Mouse (Mus musculus) MEL (cell line): ENCODE results near the gene Rmnd5b. TPM values are rescaled to one million over a fixed set of nuclear protein-coding genes. Genes with fewer than 3 reads are reported as not detected.

Experiments used
- DNase-seq: peaks from one replicate; pipeline ENCODE4 v3.0.0; 2011; ENCODE audit warnings: low read depth, low spot score
- H3K27ac ChIP-seq: 2 replicates; pipeline ENCODE4 v1.5.1; 2012; ENCODE audit warnings: low read depth, mild to moderate bottlenecking, control low read depth, low read length, moderate library complexity; ENCODE audit not compliant: control insufficient read depth
- H3K27me3 ChIP-seq, 2 experiments: fragments of 150-350 bp in 1 of 2; sonication (generic) in 1 of 2; 2 replicates each; pipeline ENCODE4 v1.6.1; 2012; ENCODE audit warnings: low read length in 2 of 2, mild to moderate bottlenecking in 2 of 2, improper control_type of control experiment in 1 of 2, moderate library complexity in 1 of 2; ENCODE audit not compliant: insufficient read depth in 2 of 2, control insufficient read depth in 1 of 2
- H3K36me3 ChIP-seq, 2 experiments: 2 replicates each; pipeline ENCODE4 v1.6.1; 2012 to 2014; ENCODE audit warnings: low read length in 2 of 2, improper control_type of control experiment in 1 of 2, inconsistent platforms in 1 of 2, mild to moderate bottlenecking in 1 of 2; ENCODE audit not compliant: insufficient read depth in 2 of 2, control insufficient read depth in 1 of 2
- H3K4me1 ChIP-seq, 2 experiments: fragments of 150-350 bp in 1 of 2; sonication (generic) in 1 of 2; 2 replicates each; pipeline ENCODE4 v1.6.1; 2012; ENCODE audit warnings: low read length in 2 of 2, improper control_type of control experiment in 1 of 2, mild to moderate bottlenecking in 1 of 2; ENCODE audit not compliant: insufficient read depth in 2 of 2, control insufficient read depth in 1 of 2
- H3K4me3 ChIP-seq, 2 experiments: fragments of 150-350 bp in 1 of 2; sonication (generic) in 1 of 2; 2 replicates each; pipeline ENCODE4 v1.5.1; 2012; ENCODE audit warnings: low read depth in 2 of 2, low read length in 2 of 2, mild to moderate bottlenecking in 2 of 2, moderate library complexity in 2 of 2, control low read depth in 1 of 2, improper control_type of control experiment in 1 of 2; ENCODE audit not compliant: control insufficient read depth in 1 of 2, insufficient read depth in 1 of 2
- H3K79me2 ChIP-seq: 2 replicates; pipeline ENCODE4 v1.6.1; 2012; ENCODE audit warnings: mild to moderate bottlenecking, low read length, moderate library complexity; ENCODE audit not compliant: control insufficient read depth, poor library complexity, insufficient read depth
- H3K9ac ChIP-seq: 2 replicates; pipeline ENCODE4 v1.6.1; 2012; ENCODE audit warnings: low read depth, mild to moderate bottlenecking, control low read depth, low read length, moderate library complexity; ENCODE audit not compliant: control insufficient read depth, poor library complexity, severe bottlenecking
- H3K9me3 ChIP-seq: fragments of 150-350 bp; sonication (generic); replicated peaks from 2 replicates; pipeline ENCODE4 v1.6.1; 2012; ENCODE audit warnings: mild to moderate bottlenecking, low read length, improper control_type of control experiment, moderate library complexity; ENCODE audit not compliant: insufficient read depth
- ETS1 ChIP-seq: IDR thresholded peaks from 2 replicates; pipeline ENCODE4 v1.6.1; 2012; ENCODE audit warnings: low read depth, mild to moderate bottlenecking, inconsistent platforms, low read length, improper control_type of control experiment, moderate library complexity
- GABPA ChIP-seq: IDR thresholded peaks from 2 replicates; pipeline ENCODE4 v1.6.1; 2012; ENCODE audit warnings: low read depth, mild to moderate bottlenecking, inconsistent platforms, low read length, improper control_type of control experiment, moderate library complexity
- GATA1 ChIP-seq: IDR thresholded peaks from 2 replicates; pipeline ENCODE4 v1.6.1; 2011; ENCODE audit warnings: low read depth, low read length, improper control_type of control experiment
- HCFC1 ChIP-seq: IDR thresholded peaks from 2 replicates; pipeline ENCODE4 v1.6.1; 2012; ENCODE audit warnings: low read depth, mild to moderate bottlenecking, inconsistent platforms, low read length, improper control_type of control experiment, moderate library complexity
- JUND ChIP-seq: IDR thresholded peaks from 2 replicates; pipeline ENCODE4 v1.6.1; 2011; ENCODE audit warnings: low read depth, mild to moderate bottlenecking, improper control_type of control experiment, low read length
- KAT2A ChIP-seq: conservative IDR thresholded peaks from 2 replicates; pipeline ENCODE4 v1.6.1; 2012; ENCODE audit warnings: low read depth, low read length, improper control_type of control experiment, inconsistent platforms
- MAFK ChIP-seq: IDR thresholded peaks from 2 replicates; pipeline ENCODE4 v1.6.1; 2011; ENCODE audit warnings: low read depth, mild to moderate bottlenecking, low read length, improper control_type of control experiment, borderline replicate concordance
- MAZ ChIP-seq: IDR thresholded peaks from 2 replicates; pipeline ENCODE4 v1.6.1; 2012; ENCODE audit warnings: low read depth, mild to moderate bottlenecking, inconsistent platforms, low read length, improper control_type of control experiment
- MYB ChIP-seq: IDR thresholded peaks from 2 replicates; pipeline ENCODE4 v1.6.1; 2011; ENCODE audit warnings: mild to moderate bottlenecking, low read depth, low read length, improper control_type of control experiment
- NELFE ChIP-seq: IDR thresholded peaks from 2 replicates; pipeline ENCODE4 v1.6.1; 2011; ENCODE audit warnings: low read depth, low read length, improper control_type of control experiment
- NRF1 ChIP-seq: IDR thresholded peaks from 2 replicates; pipeline ENCODE4 v1.6.1; 2014; ENCODE audit warnings: low read depth, mild to moderate bottlenecking, inconsistent platforms, low read length, improper control_type of control experiment, moderate library complexity; ENCODE audit not compliant: poor library complexity, insufficient read depth, severe bottlenecking
- POLR2A ChIP-seq, 2 experiments: IDR thresholded peaks; 2 replicates each; pipeline ENCODE4 v1.6.1; 2011 to 2012; ENCODE audit warnings: low read length in 2 of 2, mild to moderate bottlenecking in 2 of 2, control low read depth in 1 of 2, improper control_type of control experiment in 1 of 2, low read depth in 1 of 2, moderate library complexity in 1 of 2; ENCODE audit not compliant: control insufficient read depth in 1 of 2, insufficient read depth in 1 of 2, poor library complexity in 1 of 2
- POLR2AphosphoS2 ChIP-seq: IDR thresholded peaks from 2 replicates; pipeline ENCODE4 v1.6.1; 2011; ENCODE audit warnings: low read length, improper control_type of control experiment
- RAD21 ChIP-seq: IDR thresholded peaks from 2 replicates; pipeline ENCODE4 v1.6.1; 2011; ENCODE audit warnings: mild to moderate bottlenecking, low read depth, low read length, improper control_type of control experiment
- SMC3 ChIP-seq: IDR thresholded peaks from 2 replicates; pipeline ENCODE4 v1.6.1; 2011; ENCODE audit warnings: low read depth, low read length, improper control_type of control experiment
- TBP ChIP-seq: IDR thresholded peaks from 2 replicates; pipeline ENCODE4 v1.8.0; 2011; ENCODE audit warnings: low read depth, low read length, improper control_type of control experiment
- TCF12 ChIP-seq: IDR thresholded peaks from 2 replicates; pipeline ENCODE4 v1.6.1; 2014; ENCODE audit warnings: low read depth, mild to moderate bottlenecking, inconsistent platforms, low read length, improper control_type of control experiment, moderate library complexity
- UBTF ChIP-seq: IDR thresholded peaks from 2 replicates; pipeline ENCODE4 v1.6.1; 2012; ENCODE audit warnings: low read depth, mild to moderate bottlenecking, inconsistent platforms, low read length, improper control_type of control experiment, moderate library complexity, borderline replicate concordance; ENCODE audit not compliant: insufficient read depth
- ZKSCAN1 ChIP-seq: IDR thresholded peaks from 2 replicates; pipeline ENCODE4 v1.6.1; 2012; ENCODE audit warnings: low read depth, mild to moderate bottlenecking, inconsistent platforms, low read length, improper control_type of control experiment, moderate library complexity
- ZMIZ1 ChIP-seq: IDR thresholded peaks from 2 replicates; pipeline ENCODE4 v1.6.1; 2012; ENCODE audit warnings: low read depth, mild to moderate bottlenecking, inconsistent platforms, low read length, improper control_type of control experiment, moderate library complexity
- ZNF384 ChIP-seq: IDR thresholded peaks from 2 replicates; pipeline ENCODE4 v1.6.1; 2012; ENCODE audit warnings: low read depth, mild to moderate bottlenecking, inconsistent platforms, low read length, improper control_type of control experiment
- polyA plus RNA-seq, 2 experiments: library from polyadenylated mRNA; stranded (reverse) in 1 of 2; unstranded in 1 of 2; fragments of >175 nt in 1 of 2; fragments of >200 nt in 1 of 2; gene quantifications; 2 replicates each; pipeline versions ENCODE4 v1.2.1 to v1.2.4; 2012; ENCODE audit warnings: low replicate concordance in 2 of 2, low read depth in 1 of 2; ENCODE audit not compliant: insufficient read length in 2 of 2, insufficient read depth in 1 of 2, missing spikeins in 1 of 2
- total RNA-seq: library from RNA; depleted of rRNA; stranded (reverse); fragments of 300-350 nt; gene quantifications from 2 replicates; pipeline ENCODE4 v1.2.3, GENCODE M21; 2012

Rmnd5b gene
- total and polyA plus RNA-seq, 3 experiments, result 52.5 to 63.0 TPM; not detected in 1

DNA sequence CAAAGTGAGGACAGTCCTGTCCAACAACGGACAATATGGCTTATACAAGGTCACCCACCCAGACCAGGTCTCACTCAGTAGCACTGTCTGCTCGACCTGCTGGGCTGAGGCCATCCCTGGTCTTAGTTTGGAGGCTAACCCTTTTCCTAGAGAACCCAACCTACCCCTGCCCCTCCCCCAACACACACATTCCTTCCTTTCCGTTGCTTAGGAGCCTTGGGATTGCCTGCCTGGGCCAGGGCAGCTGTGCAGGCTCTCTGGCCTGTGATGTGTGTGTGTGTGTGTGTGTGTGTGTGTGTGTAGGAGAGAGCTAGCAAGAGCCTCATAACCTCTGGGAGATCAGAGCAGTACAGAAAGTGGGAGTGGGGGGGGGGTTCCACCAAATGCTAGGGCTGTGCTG is 12.9 kb upstream of the Rmnd5b start:
- Histone ChIP-seq H3K4me1 (peaks cover 1 to 2% of the 10 kb centered on the region in 2 experiments; a peak in 1 of 4 replicates), H3K9me3 (no peaks in the 10 kb centered on the region), H3K79me2 (peaks cover 3% of the 10 kb centered on the region; the same call in 1 of the 2 replicates), H3K4me3 (no peak overlapping the region), H3K27ac (no peak overlapping the region), H3K27me3 (no peaks in the 10 kb centered on the region), H3K9ac (no peak overlapping the region), H3K36me3 (no peaks in the 10 kb centered on the region)
- DNase-seq, result no peak
- TF ChIP-seq MAFK (no peak), KAT2A (no peak), JUND (no peak), TCF12 (no peak), ETS1 (no peak), ZMIZ1 (no peak), ZKSCAN1 (no peak), TBP (no peak), POLR2A (IDR thresholded peaks at IDR 0.05; ENCODE audit: control insufficient read depth in 1 of 2, insufficient read depth in 1 of 2, low read depth in 1 of 2, low read length in 2 of 2, poor library complexity in 1 of 2) (no peak), NRF1 (no peak), SMC3 (no peak), MYB (no peak)

DNA sequence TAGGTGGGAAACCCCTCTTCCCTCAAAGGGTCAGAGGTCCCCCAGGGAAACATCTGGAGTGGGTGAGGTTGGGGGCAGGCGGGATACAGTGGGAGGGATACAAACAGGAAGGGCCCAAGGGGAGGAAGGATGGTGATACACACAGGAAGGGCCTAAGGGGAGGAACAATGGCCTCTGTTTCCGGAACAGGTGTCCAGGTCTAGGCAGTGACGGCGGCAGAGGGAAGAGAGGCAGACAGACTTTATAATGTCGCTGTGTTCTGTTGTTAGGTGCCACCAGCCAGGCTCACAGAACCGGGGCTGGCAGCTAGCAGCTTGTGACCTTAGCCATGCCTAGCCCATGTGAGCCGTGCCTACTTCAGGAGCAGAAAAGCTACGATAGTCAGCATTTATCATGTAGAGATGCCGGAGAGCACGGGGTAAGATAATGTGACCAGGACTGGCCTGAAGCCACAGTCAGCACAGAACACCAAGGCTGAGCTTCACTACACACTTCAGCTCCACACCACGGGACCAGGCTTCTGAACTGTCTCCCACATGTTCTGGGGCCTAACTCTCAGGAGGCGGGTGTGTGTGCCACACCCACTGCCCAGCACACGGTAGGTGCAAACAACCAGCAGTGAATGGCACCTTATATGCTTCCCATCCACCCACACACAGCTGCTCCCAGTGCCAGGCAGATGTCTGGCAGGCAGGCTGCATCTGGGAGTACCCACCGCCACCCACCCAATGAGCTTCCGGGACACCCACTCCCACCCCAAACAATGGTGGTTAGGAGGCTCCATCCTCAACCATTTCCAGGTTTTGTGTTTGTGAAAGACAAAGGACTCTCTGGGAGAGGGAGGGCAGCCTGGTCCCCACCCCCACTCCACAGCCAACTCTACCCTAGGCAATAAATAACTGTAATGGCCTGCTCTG is 11.3 kb upstream of the Rmnd5b start:
- no peak for DNase-seq
- Histone ChIP-seq H3K79me2 (peaks cover 3% of the 10 kb centered on the region; the same call in 1 of the 2 replicates), H3K27me3 (no peaks in the 10 kb centered on the region), H3K9me3 (no peaks in the 10 kb centered on the region), H3K36me3 (no peaks in the 10 kb centered on the region), H3K27ac (no peak overlapping the region), H3K9ac (no peak overlapping the region), H3K4me3 (no peak overlapping the region), H3K4me1 (peaks cover 1 to 2% of the 10 kb centered on the region in 2 experiments; a peak in 1 of 4 replicates)
- TF ChIP-seq NELFE, result no peak

DNA sequence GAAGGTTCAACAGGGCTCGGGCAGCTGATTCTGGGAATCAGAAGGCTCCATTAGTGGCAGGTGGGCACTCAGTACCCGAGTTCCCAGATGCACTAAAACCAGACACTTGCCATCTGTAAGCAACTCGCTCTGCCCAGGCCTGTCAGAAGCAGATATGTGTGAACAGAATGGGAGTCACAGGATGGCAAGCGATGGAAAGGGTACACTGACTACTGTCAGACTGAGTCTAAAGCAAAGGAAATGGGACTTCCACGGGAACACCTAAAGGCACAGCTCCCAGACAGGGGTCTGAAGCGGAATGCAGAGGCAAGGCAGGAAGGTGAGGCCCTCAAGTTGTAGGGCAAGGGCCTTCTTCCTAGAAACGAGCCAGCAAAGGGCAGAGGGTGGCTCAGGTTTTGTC is 10.5 kb upstream of the Rmnd5b start:
- no peaks in the 10 kb centered on the region for H3K9me3 ChIP-seq
- H3K9ac ChIP-seq, result no peak overlapping the region
- H3K4me1 ChIP-seq, result peaks cover 1 to 2% of the 10 kb centered on the region in 2 experiments; a peak in 1 of 4 replicates
- H3K27me3 ChIP-seq, result no peaks in the 10 kb centered on the region
- TF ChIP-seq SMC3, result no peak
- TF ChIP-seq NELFE, result no peak
- no peak for TF ChIP-seq HCFC1
- TF ChIP-seq JUND, result no peak
- no peak for TF ChIP-seq ZNF384
- no peak for TF ChIP-seq POLR2AphosphoS2
- TF ChIP-seq POLR2A (IDR thresholded peaks at IDR 0.05; ENCODE audit: control insufficient read depth in 1 of 2, insufficient read depth in 1 of 2, low read depth in 1 of 2, low read length in 2 of 2, poor library complexity in 1 of 2), result no peak
- TF ChIP-seq GABPA, result no peak
- TF ChIP-seq UBTF, result no peak
- no peak for TF ChIP-seq MAZ
- no peak for TF ChIP-seq TCF12
- TF ChIP-seq RAD21, result no peak
- TF ChIP-seq GATA1, result no peak
- H3K79me2 ChIP-seq, result peaks cover 3% of the 10 kb centered on the region; the same call in 1 of the 2 replicates
- no peak for DNase-seq
- H3K36me3 ChIP-seq, result no peaks in the 10 kb centered on the region
- no peak overlapping the region for H3K4me3 ChIP-seq
- no peak overlapping the region for H3K27ac ChIP-seq
